Mouse (Mus musculus) thymus, postnatal 4 days (tissue): ENCODE data around the gene Med18.
A peak's percentile ranks its signal among the peaks of the same experiment; 100 is the strongest.
"Not testable (repeated sequence)": the region's sequence is repeated elsewhere in the genome, so short reads cannot be mapped to it uniquely, and the experiment has no call there.

Source experiments
- DNase-seq: peaks from one replicate; pipeline ENCODE4 v3.0.0; 2021

Gene Med18

DNA sequence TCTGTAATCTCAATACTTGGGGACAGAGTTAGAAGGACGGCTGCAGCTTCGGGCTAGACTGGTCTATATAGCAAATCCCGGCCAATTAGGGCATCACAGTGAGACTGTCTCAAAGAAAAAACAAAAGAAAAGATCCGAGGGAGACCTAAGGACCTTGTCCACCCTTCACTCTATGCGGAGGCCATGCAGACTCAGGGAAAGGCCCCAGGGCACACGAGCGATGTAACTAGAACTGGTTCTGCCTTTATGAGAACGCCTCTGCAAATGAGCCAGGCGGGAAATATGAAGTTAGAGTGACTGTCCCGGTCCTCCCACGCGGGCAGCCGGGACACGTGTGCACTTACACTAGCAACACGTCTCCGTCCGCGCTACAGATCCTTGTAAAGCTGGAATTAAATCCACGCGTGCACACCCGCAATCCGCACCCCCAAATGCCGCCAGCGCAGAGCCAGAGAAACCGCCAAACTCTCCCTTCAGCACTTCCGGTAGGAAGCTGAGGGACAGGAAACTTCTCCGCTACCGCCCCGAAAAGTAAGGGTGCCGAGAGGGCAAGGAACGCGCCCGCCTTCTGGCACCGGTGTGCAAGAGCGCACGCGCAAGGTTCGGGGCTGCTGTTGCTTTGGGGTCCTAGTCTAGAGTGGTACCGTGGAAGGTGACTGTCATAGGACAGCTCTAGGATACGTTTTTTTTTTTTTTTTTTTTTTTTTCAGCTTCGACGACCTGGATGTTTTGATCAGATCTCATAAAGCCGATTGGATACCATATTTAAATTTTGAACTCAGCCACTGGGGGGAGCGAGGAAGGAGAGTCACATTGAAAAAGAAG is at the start of gene Med18:
TSS of gene Med18 (minus strand) at position 492 of the 825 bp plus-strand sequence.
- DNase-seq = peak; percentile 92

- DNase-seq = no peak
These were observed 48.4 kb upstream of the Med18 start for GRCm38 (mm10) chr4:132512080-132512479.

DNA sequence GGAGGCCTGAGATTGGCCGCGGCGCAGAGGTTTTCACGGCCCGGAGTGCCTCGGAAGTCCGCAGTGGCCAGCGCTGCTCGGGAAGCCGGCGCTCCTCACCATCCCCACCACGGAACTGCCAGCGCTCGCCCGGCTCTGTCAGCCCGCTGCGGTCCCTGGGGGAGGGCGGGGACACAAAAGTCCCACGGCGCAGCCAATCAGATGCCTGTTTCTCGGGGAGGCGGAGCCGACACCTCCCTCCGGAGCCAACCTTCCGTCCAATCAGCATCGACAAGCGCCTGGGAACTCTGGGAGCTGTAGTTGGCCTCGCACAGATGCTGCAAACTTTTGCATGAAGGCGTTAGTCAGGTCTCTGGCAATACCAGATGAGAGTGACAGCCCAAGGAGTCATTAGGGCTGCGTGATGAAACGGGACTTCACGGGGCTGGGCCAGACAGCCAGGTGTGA is 46.7 kb upstream of the Med18 start, which contains the start of gene Sesn2:
TSS of gene Sesn2 (minus strand) at position 150 of the 447 bp plus-strand sequence.
- DNase-seq = peak; percentile 96

- peak; percentile 40 for DNase-seq
These were observed 46.0 kb upstream of the Med18 start for GRCm38 (mm10) chr4:132509621-132510296.

- no peak for DNase-seq
These were observed 43.5 kb upstream of the Med18 start for GRCm38 (mm10) chr4:132507210-132507609.

DNA sequence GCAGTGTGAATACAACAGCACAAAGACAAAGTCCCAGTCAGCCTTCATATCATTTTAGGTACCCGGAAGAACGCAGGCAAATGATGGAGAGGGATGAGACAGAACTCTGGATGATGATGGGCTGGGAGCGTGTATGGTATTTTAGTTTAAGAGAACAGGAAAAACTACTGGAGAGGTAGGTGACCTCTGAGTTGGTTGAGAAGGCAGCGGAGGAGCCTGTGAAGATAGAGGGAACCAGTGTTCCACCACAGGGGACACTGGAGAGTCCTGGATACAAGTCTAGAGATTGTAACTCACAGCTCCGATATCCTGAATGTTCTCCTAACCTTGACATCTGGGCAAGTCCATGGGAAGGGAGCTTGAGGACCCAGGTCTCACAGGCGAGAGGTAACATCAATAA is 42.5 kb upstream of the Med18 start:
- no peak for DNase-seq

DNA sequence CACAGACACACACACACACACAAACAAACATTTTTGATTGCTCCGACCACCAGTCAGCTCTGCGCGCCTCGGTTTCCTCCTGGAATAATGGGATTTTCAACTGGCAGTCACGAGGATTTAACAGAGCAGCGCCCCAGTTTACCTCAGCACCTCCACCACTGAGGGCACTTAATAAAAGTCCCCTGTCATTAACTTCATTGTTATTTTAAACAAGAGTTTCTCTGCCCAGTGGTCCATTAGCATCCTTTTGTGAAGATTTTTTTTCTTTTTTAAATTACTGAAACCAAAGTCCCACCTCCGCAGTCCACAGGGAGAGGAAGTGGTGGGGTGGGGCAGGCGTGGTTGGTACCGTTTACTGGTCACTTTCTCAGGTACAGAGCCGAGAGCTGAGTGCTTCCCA is 42.1 kb upstream of the Med18 start:
- no peak for DNase-seq

- no peak for DNase-seq
These were observed 41.5 kb upstream of the Med18 start for GRCm38 (mm10) chr4:132505034-132505738.

DNA sequence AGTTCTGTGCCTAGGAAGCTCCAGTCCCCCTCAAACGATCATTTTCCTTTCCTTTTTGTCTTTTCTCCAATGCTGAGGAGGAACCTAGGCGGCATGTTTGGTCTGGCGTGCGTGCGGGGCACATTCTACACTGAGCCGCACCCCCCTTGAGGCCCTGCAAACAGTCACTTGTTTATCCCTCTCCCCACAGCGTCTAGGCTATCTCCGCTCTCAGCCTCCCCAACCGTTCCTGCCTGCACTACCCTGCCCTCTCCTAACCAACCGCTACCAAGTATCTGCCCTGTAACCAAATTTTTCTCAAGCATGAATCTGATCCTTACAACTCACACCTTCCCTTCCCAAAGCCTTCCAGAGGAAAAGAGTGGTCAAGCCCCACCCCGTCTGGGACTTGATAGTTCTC is 39.6 kb upstream of the Med18 start:
- no peak for DNase-seq

- no peak for DNase-seq
These were observed 37.9 kb upstream of the Med18 start for GRCm38 (mm10) chr4:132501639-132502038.

DNA sequence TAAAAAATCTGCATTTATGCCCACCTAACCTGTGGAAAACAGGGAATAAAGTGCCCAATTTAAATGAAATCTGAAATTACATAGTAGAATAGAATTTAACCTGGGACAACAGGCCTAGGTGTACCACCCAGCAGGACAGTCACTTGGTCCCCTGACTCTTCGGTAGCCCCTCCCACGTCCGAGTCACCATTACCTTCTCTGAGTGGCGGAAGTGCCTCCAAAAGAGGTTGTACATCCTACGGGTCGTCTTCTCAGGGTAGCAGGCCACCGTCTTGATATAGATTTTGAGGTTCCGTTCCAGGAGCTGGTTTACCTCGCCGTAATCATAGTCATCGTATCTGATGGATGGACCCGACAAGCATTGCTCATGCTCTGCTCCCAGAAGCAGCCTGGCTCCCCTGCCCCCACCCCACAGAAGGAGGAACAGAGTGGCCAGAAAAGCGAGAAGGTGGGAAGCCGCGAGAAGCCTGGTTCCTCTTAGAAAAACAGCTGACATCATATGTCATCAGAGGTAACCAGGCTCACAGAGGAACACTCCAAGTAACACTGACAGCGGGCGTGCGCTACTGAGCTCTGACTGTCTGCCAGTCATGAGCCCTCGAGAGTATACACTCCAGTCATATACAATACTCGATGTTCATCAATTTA is 30.7 kb upstream of the Med18 start:
- DNase-seq = no peak

GRCm38 (mm10) chr4:132492178-132493060 is 28.7 kb upstream of the Med18 start:
- DNase-seq = no peak

DNA sequence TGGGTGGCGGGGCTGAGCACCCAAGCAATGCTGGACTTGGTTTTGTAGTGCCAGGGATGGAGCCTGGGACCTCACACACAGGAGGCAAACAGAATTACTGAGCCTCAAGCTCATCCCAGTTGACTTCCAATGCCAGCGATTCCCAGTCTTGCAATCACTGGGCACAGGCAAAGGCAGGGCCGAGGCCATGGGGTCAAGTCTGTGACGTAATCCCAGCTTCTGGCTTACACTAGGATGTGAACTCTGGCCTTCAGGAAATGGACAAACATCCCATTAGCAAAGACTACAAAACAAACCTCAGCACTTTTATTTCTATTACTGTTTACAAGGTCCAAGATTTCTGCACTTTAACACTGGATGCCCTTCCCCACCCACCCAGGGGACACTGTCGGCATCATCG is 28.0 kb upstream of the Med18 start:
- no peak for DNase-seq

- no peak for DNase-seq
These were observed 27.3 kb upstream of the Med18 start for GRCm38 (mm10) chr4:132491057-132491456.

- DNase-seq = no peak
These were observed 26.7 kb upstream of the Med18 start for GRCm38 (mm10) chr4:132490273-132491010.

GRCm38 (mm10) chr4:132488976-132489375 is 25.3 kb upstream of the Med18 start:
- DNase-seq = no peak

- DNase-seq = no peak
These were observed 24.8 kb upstream of the Med18 start for GRCm38 (mm10) chr4:132488521-132488920.

DNA sequence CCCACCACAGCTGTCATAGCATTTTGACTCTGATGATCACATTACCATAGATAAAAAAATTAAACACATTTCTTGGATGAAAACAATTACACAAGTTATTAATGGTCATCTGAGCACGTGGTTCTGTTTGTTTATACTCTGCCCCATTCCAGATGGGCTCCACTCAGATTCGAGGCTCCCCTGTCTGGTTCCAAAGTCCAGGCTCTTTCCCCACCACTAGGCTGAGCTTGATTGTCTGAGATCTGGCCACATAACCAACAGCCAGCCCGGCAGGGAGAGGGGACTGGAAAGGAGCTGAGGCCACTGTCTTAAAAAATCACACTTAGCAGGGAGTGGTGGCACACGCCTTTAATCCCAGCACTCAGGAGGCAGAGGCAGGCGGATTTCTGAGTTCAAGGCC is 21.1 kb upstream of the Med18 start:
- no peak for DNase-seq

GRCm38 (mm10) chr4:132484231-132484630 is 20.5 kb upstream of the Med18 start:
- no peak for DNase-seq

GRCm38 (mm10) chr4:132482956-132483608 is 19.4 kb upstream of the Med18 start:
- no peak for DNase-seq

GRCm38 (mm10) chr4:132482104-132482503 is 18.4 kb upstream of the Med18 start:
- DNase-seq = not testable (repeated sequence)
